Mouse (Mus musculus): Measurements from ENCODE around the gene Bcl9. TPM values are rescaled to one million over a fixed set of nuclear protein-coding genes. Genes with fewer than 3 reads are reported as not detected.

Gene Bcl9
- polyA plus RNA-seq, 1 experiment from 2014 or later = 43.7 TPM

DNA sequence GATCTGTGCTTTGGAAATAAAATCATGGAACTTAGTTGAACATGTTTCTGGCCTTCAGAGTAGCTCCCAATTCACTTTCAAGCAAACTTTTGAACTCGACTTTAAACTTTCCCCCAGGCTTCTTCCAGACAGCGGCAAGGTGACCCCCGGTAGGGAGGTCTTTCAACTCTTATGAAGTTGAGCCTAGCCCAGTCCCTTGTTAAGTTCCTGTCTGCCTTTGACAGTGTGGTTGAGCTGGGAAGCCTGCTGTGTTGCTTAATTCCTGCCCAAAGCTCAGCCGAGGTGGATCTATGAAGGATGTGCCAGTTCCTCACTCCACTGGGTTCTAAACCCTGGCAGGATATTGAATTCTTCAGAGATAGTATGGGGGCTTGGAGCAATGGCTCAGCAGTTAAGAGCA lies 135.9 kb downstream of the Bcl9 start:
- H3K4me3 ChIP-seq (replicated peaks; ENCODE audit: low read depth, low read length) = no peak overlapping the region
- H3K27ac ChIP-seq = no peak overlapping the region
- no peak overlapping the region for H3K4me2 ChIP-seq (ENCODE audit: low read length)
- no peak overlapping the region for H3K9ac ChIP-seq (ENCODE audit: low read depth, low read length)
- H3K27me3 ChIP-seq (ENCODE audit: insufficient read depth, low read length) = no peaks in the 10 kb centered on the region
- DNase-seq (ENCODE audit: low spot score) = no peak
- H3K36me3 ChIP-seq (ENCODE audit: insufficient read depth, low read length) = peaks cover 3% of the 10 kb centered on the region; the same call in 1 of the 2 replicates
- no peaks in the 10 kb centered on the region for H3K9me3 ChIP-seq (replicated peaks; ENCODE audit: low read length)
- TF ChIP-seq CTCF (IDR thresholded peaks at IDR 0.05; ENCODE audit: low read depth) = no peak
- 0 out of 2 replicates have a peak, but pooled peaks cover 3% of the 10 kb centered on the region for H3K4me1 ChIP-seq (replicated peaks; ENCODE audit: insufficient read depth, low read length)
- no peak for ATAC-seq (replicated peaks; ENCODE audit: low FRiP score, low read depth)
- 55% methylated on average over 4 of the region's 4 CpGs for WGBS

DNA sequence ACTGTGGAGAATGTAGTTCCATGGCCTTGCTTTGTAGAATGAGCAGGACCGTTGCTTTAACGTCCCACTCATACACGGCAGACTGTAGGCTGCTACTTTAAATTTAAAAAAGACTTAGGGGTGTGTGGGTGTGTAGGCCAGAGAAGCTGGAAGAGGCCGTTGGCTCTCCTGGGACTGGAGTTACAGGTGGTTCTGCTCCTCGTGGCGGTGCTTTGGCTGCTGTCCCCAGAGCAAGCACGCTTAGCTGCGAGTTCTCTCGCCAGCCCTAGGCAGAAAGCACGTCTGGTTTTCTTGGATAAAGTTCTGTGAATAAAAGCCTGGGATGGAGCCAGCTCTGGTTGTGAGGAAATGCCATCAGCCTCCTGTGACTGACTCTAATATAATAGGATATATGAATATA lies 136.8 kb downstream of the Bcl9 start:
- H3K27me3 ChIP-seq (ENCODE audit: insufficient read depth, low read length) = no peaks in the 10 kb centered on the region
- 40% methylated on average over 10 of the region's 10 CpGs for WGBS
- H3K4me2 ChIP-seq (ENCODE audit: low read length) = peak overlapping the region; percentile 27
- no peaks in the 10 kb centered on the region for H3K36me3 ChIP-seq (ENCODE audit: insufficient read depth, low read length)
- H3K27ac ChIP-seq = no peak overlapping the region
- DNase-seq (ENCODE audit: low spot score) = peak; percentile 37
- 0 out of 2 replicates have a peak, but pooled peaks cover 3% of the 10 kb centered on the region for H3K4me1 ChIP-seq (replicated peaks; ENCODE audit: insufficient read depth, low read length)
- TF ChIP-seq CTCF (IDR thresholded peaks at IDR 0.05; ENCODE audit: low read depth) = no peak
- no peak for ATAC-seq (replicated peaks; ENCODE audit: low FRiP score, low read depth)
- H3K9me3 ChIP-seq (replicated peaks; ENCODE audit: low read length) = no peaks in the 10 kb centered on the region
- no peak overlapping the region for H3K4me3 ChIP-seq (replicated peaks; ENCODE audit: low read depth, low read length)
- H3K9ac ChIP-seq (ENCODE audit: low read depth, low read length) = no peak overlapping the region

DNA sequence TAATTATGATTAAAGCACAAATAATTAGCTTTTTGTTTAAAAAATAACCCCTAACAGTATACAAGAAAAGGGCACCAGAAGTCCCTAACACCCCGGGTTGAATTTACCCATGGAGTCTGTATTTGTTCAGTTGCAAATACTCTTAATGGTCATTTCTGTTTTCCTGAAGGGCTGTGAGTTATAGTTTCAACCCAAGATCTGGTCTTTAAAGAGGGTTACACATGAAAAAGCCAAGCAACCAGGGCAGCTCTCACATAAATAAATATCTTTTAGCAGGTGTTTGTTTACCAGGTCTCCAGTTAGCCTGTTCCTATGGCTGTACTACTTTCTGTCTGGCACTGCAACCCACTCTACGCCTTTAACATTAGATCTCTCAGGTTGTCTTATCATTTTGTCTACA lies 137.7 kb downstream of the Bcl9 start:
- no peak for TF ChIP-seq CTCF (IDR thresholded peaks at IDR 0.05; ENCODE audit: low read depth)
- 71% methylated on average over 2 of the region's 2 CpGs for WGBS
- peak overlapping the region; percentile 68 for H3K4me2 ChIP-seq (ENCODE audit: low read length)
- ATAC-seq (replicated peaks; ENCODE audit: low FRiP score, low read depth) (no peak), DNase-seq (ENCODE audit: low spot score) (no peak)
- no peak overlapping the region for H3K27ac ChIP-seq
- H3K27me3 ChIP-seq (ENCODE audit: insufficient read depth, low read length) = no peaks in the 10 kb centered on the region
- H3K4me1 ChIP-seq (replicated peaks; ENCODE audit: insufficient read depth, low read length) = 0 out of 2 replicates have a peak, but pooled peaks cover 3% of the 10 kb centered on the region
- no peak overlapping the region for H3K9ac ChIP-seq (ENCODE audit: low read depth, low read length)
- H3K4me3 ChIP-seq (replicated peaks; ENCODE audit: low read depth, low read length) = no peak overlapping the region
- no peaks in the 10 kb centered on the region for H3K36me3 ChIP-seq (ENCODE audit: insufficient read depth, low read length)
- no peaks in the 10 kb centered on the region for H3K9me3 ChIP-seq (replicated peaks; ENCODE audit: low read length)

DNA sequence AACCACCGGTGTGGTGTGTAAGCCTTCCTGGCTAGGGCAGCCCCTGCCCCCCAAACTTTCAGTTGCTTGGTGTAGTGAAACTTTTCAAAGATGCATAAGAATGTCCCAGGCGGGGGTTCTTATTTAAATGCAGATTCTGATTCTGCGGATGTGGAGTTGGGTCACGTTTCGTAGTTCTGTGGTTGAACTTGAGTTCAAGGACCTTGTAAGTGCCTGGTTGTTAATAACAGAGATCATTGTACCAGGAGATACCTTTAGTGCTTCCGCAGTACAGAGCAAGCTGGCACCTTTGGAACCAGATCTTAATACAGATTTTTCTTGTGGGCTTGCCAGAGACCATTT lies 138.2 kb downstream of the Bcl9 start:
- H3K4me1 ChIP-seq (replicated peaks; ENCODE audit: insufficient read depth, low read length) = 0 out of 2 replicates have a peak, but pooled peaks cover 3% of the 10 kb centered on the region
- no peaks in the 10 kb centered on the region for H3K27me3 ChIP-seq (ENCODE audit: insufficient read depth, low read length)
- 13% methylated on average over 6 of the region's 6 CpGs for WGBS
- ATAC-seq (replicated peaks; ENCODE audit: low FRiP score, low read depth) (no peak), DNase-seq (ENCODE audit: low spot score) (no peak)
- H3K9me3 ChIP-seq (replicated peaks; ENCODE audit: low read length) = no peaks in the 10 kb centered on the region
- peak overlapping the region; percentile 67 for H3K9ac ChIP-seq (ENCODE audit: low read depth, low read length)
- peak overlapping the region; percentile 90 for H3K27ac ChIP-seq
- H3K4me2 ChIP-seq (ENCODE audit: low read length) = peak overlapping the region; percentile 68
- H3K36me3 ChIP-seq (ENCODE audit: insufficient read depth, low read length) = no peaks in the 10 kb centered on the region
- peak overlapping the region; percentile 66 for H3K4me3 ChIP-seq (replicated peaks; ENCODE audit: low read depth, low read length)
- no peak for TF ChIP-seq CTCF (IDR thresholded peaks at IDR 0.05; ENCODE audit: low read depth)

DNA sequence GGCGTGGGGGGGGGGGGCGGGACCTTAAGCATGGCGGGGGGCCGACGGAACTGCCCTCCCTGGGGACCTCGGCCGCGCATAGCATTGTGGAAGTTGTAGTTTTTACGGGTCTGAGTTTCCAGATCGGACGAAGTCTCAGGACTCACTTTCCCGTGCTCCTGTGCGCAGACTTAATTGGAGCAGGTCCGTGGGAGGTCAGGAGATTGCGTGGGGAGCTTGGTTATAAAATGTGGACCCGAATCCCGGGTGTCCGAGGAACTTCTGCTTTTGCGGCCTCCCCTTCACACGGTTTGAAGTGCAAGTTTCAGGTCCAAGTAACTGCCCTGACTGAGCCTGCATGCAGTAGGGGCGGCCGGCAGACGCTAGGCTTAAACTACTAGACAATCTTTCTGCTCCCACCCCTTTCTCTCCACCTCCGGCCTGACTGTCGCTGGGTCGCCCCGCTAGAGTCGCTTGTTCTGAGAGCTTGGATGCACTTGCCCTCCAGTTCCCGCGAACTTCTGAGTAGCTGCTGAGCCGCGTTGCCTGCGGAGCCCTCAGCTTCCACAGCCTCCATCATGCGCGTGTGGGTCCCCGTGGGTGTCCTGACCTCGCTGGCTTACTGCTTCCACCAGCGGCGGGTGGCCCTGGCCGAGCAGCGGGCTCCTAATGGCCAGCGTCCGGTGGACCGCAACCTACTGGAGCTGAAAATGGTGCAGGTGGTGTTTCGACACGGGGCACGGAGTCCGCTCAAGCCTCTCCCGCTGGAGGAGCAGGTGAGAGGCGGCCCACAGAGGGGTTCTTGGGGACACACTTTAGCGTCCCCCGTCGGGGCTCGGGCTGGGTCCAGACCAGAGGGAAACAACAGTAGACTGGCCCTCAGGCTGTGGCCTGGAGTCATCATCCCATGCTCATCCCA lies 138.9 kb downstream of the Bcl9 start, which contains the start of gene Acp6:
Gene Acp6 (plus strand): TSS at position 167 of the 898 bp plus-strand sequence.
- no peaks in the 10 kb centered on the region for H3K36me3 ChIP-seq (ENCODE audit: insufficient read depth, low read length)
- TF ChIP-seq CTCF (IDR thresholded peaks at IDR 0.05; ENCODE audit: low read depth) = no peak
- H3K27ac ChIP-seq = peak within 1 kb of the TSS; percentile 90
- 0% methylated on average over 53 of the region's 54 CpGs for WGBS
- DNase-seq (ENCODE audit: low spot score) (peak; percentile 95), ATAC-seq (replicated peaks; ENCODE audit: low FRiP score, low read depth) (peak; percentile 90)
- peak within 1 kb of the TSS; percentile 68 for H3K4me2 ChIP-seq (ENCODE audit: low read length)
- H3K4me3 ChIP-seq (replicated peaks; ENCODE audit: low read depth, low read length) = peak within 1 kb of the TSS; percentile 66
- H3K9me3 ChIP-seq (replicated peaks; ENCODE audit: low read length) = no peaks in the 10 kb centered on the region
- no peaks in the 10 kb centered on the region for H3K27me3 ChIP-seq (ENCODE audit: insufficient read depth, low read length)
- 0 out of 2 replicates have a peak, but pooled peaks cover 3% of the 10 kb centered on the region for H3K4me1 ChIP-seq (replicated peaks; ENCODE audit: insufficient read depth, low read length)
- peak within 1 kb of the TSS; percentile 67 for H3K9ac ChIP-seq (ENCODE audit: low read depth, low read length)

DNA sequence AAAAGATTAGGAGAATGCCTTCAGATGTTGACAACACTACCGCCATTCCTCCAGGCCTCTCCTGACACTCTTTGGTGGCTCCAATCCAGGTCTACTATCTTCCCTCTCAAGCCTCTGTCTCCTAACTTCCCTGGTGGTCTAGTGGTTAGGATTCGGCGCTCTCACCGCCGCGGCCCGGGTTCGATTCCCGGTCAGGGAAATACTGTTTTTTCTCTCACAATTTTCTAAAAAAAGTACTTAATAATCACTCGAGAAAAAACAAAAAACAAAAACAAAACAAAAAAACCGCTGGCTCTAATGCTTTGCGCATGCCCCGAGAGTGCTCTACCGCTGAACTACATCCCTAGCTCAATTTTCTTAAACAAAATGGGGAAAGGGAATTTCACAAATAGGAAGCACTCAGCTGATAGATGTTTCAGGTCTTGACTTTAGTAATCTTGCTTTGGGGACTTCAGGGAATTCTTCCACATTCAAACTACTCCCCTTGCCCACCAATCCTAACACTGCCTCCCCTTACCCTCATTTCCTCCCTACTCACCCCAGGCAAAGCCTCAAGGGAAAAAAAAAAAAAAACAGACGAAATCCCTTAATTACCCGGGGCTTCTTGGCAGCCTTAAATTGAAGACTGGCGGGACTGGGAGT lies 139.6 kb downstream of the Bcl9 start:
- Histone ChIP-seq H3K27ac (peak overlapping the region; percentile 90), H3K4me1 (replicated peaks; ENCODE audit: insufficient read depth, low read length) (0 out of 2 replicates have a peak, but pooled peaks cover 3% of the 10 kb centered on the region), H3K4me2 (ENCODE audit: low read length) (peak overlapping the region; percentile 68), H3K9ac (ENCODE audit: low read depth, low read length) (peak overlapping the region; percentile 67; the same call in 1 of the 2 replicates), H3K9me3 (replicated peaks; ENCODE audit: low read length) (no peaks in the 10 kb centered on the region), H3K36me3 (ENCODE audit: insufficient read depth, low read length) (no peaks in the 10 kb centered on the region), H3K4me3 (replicated peaks; ENCODE audit: low read depth, low read length) (peak overlapping the region; percentile 66), H3K27me3 (ENCODE audit: insufficient read depth, low read length) (no peaks in the 10 kb centered on the region)
- 4% methylated on average over 17 of the region's 17 CpGs for WGBS
- TF ChIP-seq CTCF (IDR thresholded peaks at IDR 0.05; ENCODE audit: low read depth) = no peak
- ATAC-seq (replicated peaks; ENCODE audit: low FRiP score, low read depth) = peak; percentile 64; the same call in 1 of the 2 replicates
- peak; percentile 76 for DNase-seq (ENCODE audit: low spot score)
